Mouse (Mus musculus): ENCODE measurements around the gene Tle4.

Tle4 gene

GRCm38 (mm10) chr19:14469325-14469724, 128.5 kb downstream of the Tle4 start:
- in situ Hi-C loops (cut with MboI; ENCODE audit: low sequenced_read_pairs) = no loop called here

- in situ Hi-C loops (cut with MboI; ENCODE audit: low sequenced_read_pairs) = no loop called here
Measured at GRCm38 (mm10) chr19:14468733-14469132, 129.1 kb downstream of the Tle4 start.

- in situ Hi-C loops (cut with MboI; ENCODE audit: low sequenced_read_pairs) = no loop called here
Measured at GRCm38 (mm10) chr19:14466020-14466419, 131.8 kb downstream of the Tle4 start.

- in situ Hi-C loops (cut with MboI; ENCODE audit: low sequenced_read_pairs) = no loop called here
Measured at GRCm38 (mm10) chr19:14463281-14464079, 134.4 kb downstream of the Tle4 start.

GRCm38 (mm10) chr19:14453486-14453885, 144.4 kb downstream of the Tle4 start:
- in situ Hi-C loops (cut with MboI; ENCODE audit: low sequenced_read_pairs) = no loop called here

GRCm38 (mm10) chr19:14451329-14451728, 146.5 kb downstream of the Tle4 start:
- in situ Hi-C loops (cut with MboI; ENCODE audit: low sequenced_read_pairs) = no loop called here

- in situ Hi-C loops (cut with MboI; ENCODE audit: low sequenced_read_pairs) = no loop called here
Measured at GRCm38 (mm10) chr19:14449738-14450137, 148.1 kb downstream of the Tle4 start.

GRCm38 (mm10) chr19:14448586-14448985, 149.3 kb downstream of the Tle4 start:
- in situ Hi-C loops (cut with MboI; ENCODE audit: low sequenced_read_pairs) = no loop called here

GRCm38 (mm10) chr19:14447474-14447873, 150.4 kb downstream of the Tle4 start:
- in situ Hi-C loops (cut with MboI; ENCODE audit: low sequenced_read_pairs) = no loop called here

GRCm38 (mm10) chr19:14441861-14442260, 156.0 kb downstream of the Tle4 start:
- in situ Hi-C loops (cut with MboI; ENCODE audit: low sequenced_read_pairs) = no loop called here

GRCm38 (mm10) chr19:14437226-14437625, 160.6 kb downstream of the Tle4 start:
- in situ Hi-C loops (cut with MboI; ENCODE audit: low sequenced_read_pairs) = no loop called here

- in situ Hi-C loops (cut with MboI; ENCODE audit: low sequenced_read_pairs) = no loop called here
Measured at GRCm38 (mm10) chr19:14436567-14436966, 161.3 kb downstream of the Tle4 start.

GRCm38 (mm10) chr19:14435681-14436376, 162.0 kb downstream of the Tle4 start:
- in situ Hi-C loops (cut with MboI; ENCODE audit: low sequenced_read_pairs) = no loop called here

GRCm38 (mm10) chr19:14433900-14434299, 164.0 kb downstream of the Tle4 start:
- in situ Hi-C loops (cut with MboI; ENCODE audit: low sequenced_read_pairs) = no loop called here

- in situ Hi-C loops (cut with MboI; ENCODE audit: low sequenced_read_pairs) = no loop called here
Measured at GRCm38 (mm10) chr19:14432436-14432835, 165.4 kb downstream of the Tle4 start.

GRCm38 (mm10) chr19:14426920-14427319, 170.9 kb downstream of the Tle4 start:
- in situ Hi-C loops (cut with MboI; ENCODE audit: low sequenced_read_pairs) = no loop called here

GRCm38 (mm10) chr19:14426244-14426868, 171.5 kb downstream of the Tle4 start:
- in situ Hi-C loops (cut with MboI; ENCODE audit: low sequenced_read_pairs) = no loop called here

GRCm38 (mm10) chr19:14425122-14425521, 172.7 kb downstream of the Tle4 start:
- in situ Hi-C loops (cut with MboI; ENCODE audit: low sequenced_read_pairs) = no loop called here

- in situ Hi-C loops (cut with MboI; ENCODE audit: low sequenced_read_pairs) = no loop called here
Measured at GRCm38 (mm10) chr19:14424016-14424964, 173.6 kb downstream of the Tle4 start.

GRCm38 (mm10) chr19:14421691-14422090, 176.2 kb downstream of the Tle4 start:
- in situ Hi-C loops (cut with MboI; ENCODE audit: low sequenced_read_pairs) = no loop called here

- in situ Hi-C loops (cut with MboI; ENCODE audit: low sequenced_read_pairs) = no loop called here
Measured at GRCm38 (mm10) chr19:14419886-14420285, 178.0 kb downstream of the Tle4 start.

Data from CH12F3 (cell line).